Mouse (Mus musculus) embryo, embryonic 9.5 days (tissue): ENCODE measurements around the gene Gfi1.

Experiments
- DNase-seq: peaks from one replicate; pipeline ENCODE4 v3.0.0-alpha.2; 2017; ENCODE audit errors: extremely low spot score

Gfi1 gene

GRCm38 (mm10) chr5:107725435-107726261, at the start of gene Gfi1:
Gene Gfi1, minus strand, starts transcription at chr5:107726036.
- DNase-seq = peak; percentile 51

GRCm38 (mm10) chr5:107772049-107772448, 46.2 kb upstream of the Gfi1 start:
- DNase-seq = no peak

GRCm38 (mm10) chr5:107768224-107768623, 42.4 kb upstream of the Gfi1 start:
- no peak for DNase-seq

GRCm38 (mm10) chr5:107765946-107766345, 40.1 kb upstream of the Gfi1 start:
- DNase-seq = no peak

GRCm38 (mm10) chr5:107764486-107764885, 38.6 kb upstream of the Gfi1 start:
- DNase-seq = no peak

- no peak for DNase-seq
Observed at GRCm38 (mm10) chr5:107763674-107764073, 37.8 kb upstream of the Gfi1 start.

- peak; percentile 8 for DNase-seq
Observed at GRCm38 (mm10) chr5:107759121-107759520, 33.3 kb upstream of the Gfi1 start.

- DNase-seq = no peak
Observed at GRCm38 (mm10) chr5:107756072-107756471, 30.2 kb upstream of the Gfi1 start.

GRCm38 (mm10) chr5:107754740-107755139, 28.9 kb upstream of the Gfi1 start:
- DNase-seq = no peak

GRCm38 (mm10) chr5:107753656-107754055, 27.8 kb upstream of the Gfi1 start:
- no peak for DNase-seq

- DNase-seq = no peak
Observed at GRCm38 (mm10) chr5:107749229-107749916, 23.5 kb upstream of the Gfi1 start.

GRCm38 (mm10) chr5:107739023-107739422, 13.2 kb upstream of the Gfi1 start:
- no peak for DNase-seq

GRCm38 (mm10) chr5:107738296-107738695, 12.5 kb upstream of the Gfi1 start:
- DNase-seq = no peak

GRCm38 (mm10) chr5:107736171-107736570, 10.3 kb upstream of the Gfi1 start:
- no peak for DNase-seq

- no peak for DNase-seq
Observed at GRCm38 (mm10) chr5:107731844-107732243, 6.0 kb upstream of the Gfi1 start.

GRCm38 (mm10) chr5:107731408-107731807, 5.6 kb upstream of the Gfi1 start:
- DNase-seq = no peak

GRCm38 (mm10) chr5:107727007-107727402, 1.2 kb upstream of the Gfi1 start:
- no peak for DNase-seq

- DNase-seq = peak; percentile 40
Observed at GRCm38 (mm10) chr5:107726281-107727006, 608 bp upstream of the Gfi1 start.

- peak; percentile 66 for DNase-seq
Observed at GRCm38 (mm10) chr5:107724661-107725434, 988 bp downstream of the Gfi1 start.

- DNase-seq = peak; percentile 35
Observed at GRCm38 (mm10) chr5:107723541-107724511, 2.0 kb downstream of the Gfi1 start.
